Mouse (Mus musculus): ENCODE data around the gene Hist1h4a.

GRCm38 (mm10) chr13:23749563-23750121 is 11.4 kb downstream of the Hist1h4a start:
- TF ChIP-seq CTCF (IDR thresholded peaks at IDR 0.05; ENCODE audit: insufficient read depth, low read depth, low read length) (no peak), POLR2A (IDR thresholded peaks at IDR 0.05; ENCODE audit: insufficient read depth, low read depth, low read length) (no peak)
